Mouse (Mus musculus): ENCODE results near the gene Zmynd10. TPM values are rescaled to one million over a fixed set of nuclear protein-coding genes. Genes with fewer than 3 reads are reported as not detected.
"Not testable (repeated sequence)": the region's sequence is repeated elsewhere in the genome, so short reads cannot be mapped to it uniquely, and the experiment has no call there.

The Zmynd10 gene
- polyA plus RNA-seq, 2 experiments, result 0.19 to 0.28 TPM

GRCm38 (mm10) chr9:107571534-107572326 is 24.6 kb downstream of the Zmynd10 start:
- H3K36me3 ChIP-seq (replicated peaks; ENCODE audit: control insufficient read depth, insufficient read depth, low read depth), result peaks cover 12% of the 10 kb centered on the region
- peak overlapping the region; percentile 86 to 88 for H3K4me3 ChIP-seq (ENCODE audit: insufficient read depth in 1 of 2, low read depth in 2 of 2, low read length in 2 of 2)
- peaks cover 50 to 60% of the 10 kb centered on the region in 2 experiments for H3K4me1 ChIP-seq (replicated peaks; ENCODE audit: control insufficient read depth in 2 of 2, insufficient read depth in 2 of 2, low read length in 1 of 2)
- ATAC-seq (ENCODE audit: insufficient read depth), result peak; percentile 32; the same call in 1 of the 2 replicates
- peak overlapping the region; percentile 84 for H3K27ac ChIP-seq
- no peak for DNase-seq (ENCODE audit: low read depth in 3 of 3, low spot score in 3 of 3)
- 75% methylated on average over 22 of the region's 22 CpGs for WGBS (ENCODE audit: insufficient replicate concordance)
- H3K4me2 ChIP-seq (ENCODE audit: low read depth), result peak overlapping the region; percentile 85
- H3K9me3 ChIP-seq (ENCODE audit: control insufficient read depth, low read length), result no peaks in the 10 kb centered on the region
- H3K27me3 ChIP-seq (ENCODE audit: control insufficient read depth, insufficient read depth, low read length), result no peaks in the 10 kb centered on the region
- H3K9ac ChIP-seq (replicated peaks), result peak overlapping the region; percentile 87
- TF ChIP-seq CTCF (IDR thresholded peaks at IDR 0.05; ENCODE audit: low read depth) (no peak), EP300 (IDR thresholded peaks at IDR 0.05; ENCODE audit: low read depth) (no peak)

GRCm38 (mm10) chr9:107572327-107572662 is 25.2 kb downstream of the Zmynd10 start:
- H3K27me3 ChIP-seq (ENCODE audit: control insufficient read depth, insufficient read depth, low read length), result no peaks in the 10 kb centered on the region
- H3K4me2 ChIP-seq (ENCODE audit: low read depth), result peak overlapping the region; percentile 85
- DNase-seq (ENCODE audit: low read depth in 3 of 3, low spot score in 3 of 3) (no peak), ATAC-seq (ENCODE audit: insufficient read depth) (no peak)
- no peaks in the 10 kb centered on the region for H3K9me3 ChIP-seq (ENCODE audit: control insufficient read depth, low read length)
- H3K36me3 ChIP-seq (replicated peaks; ENCODE audit: control insufficient read depth, insufficient read depth, low read depth), result peaks cover 12% of the 10 kb centered on the region
- H3K4me3 ChIP-seq (ENCODE audit: insufficient read depth in 1 of 2, low read depth in 2 of 2, low read length in 2 of 2), result no peak overlapping the region; a peak in 1 of 4 replicates
- H3K9ac ChIP-seq (replicated peaks), result no peak overlapping the region; the same call in 1 of the 2 replicates
- H3K27ac ChIP-seq, result peak overlapping the region; percentile 84
- peaks cover 53 to 59% of the 10 kb centered on the region in 2 experiments for H3K4me1 ChIP-seq (replicated peaks; ENCODE audit: control insufficient read depth in 2 of 2, insufficient read depth in 2 of 2, low read length in 1 of 2)
- no peak for TF ChIP-seq EP300 (IDR thresholded peaks at IDR 0.05; ENCODE audit: low read depth)
- TF ChIP-seq CTCF (IDR thresholded peaks at IDR 0.05; ENCODE audit: low read depth), result no peak
- 83% methylated on average over 2 of the region's 2 CpGs for WGBS (ENCODE audit: insufficient replicate concordance)

GRCm38 (mm10) chr9:107573774-107574173 is 26.7 kb downstream of the Zmynd10 start:
- H3K36me3 ChIP-seq (replicated peaks; ENCODE audit: control insufficient read depth, insufficient read depth, low read depth), result peaks cover 12% of the 10 kb centered on the region
- ATAC-seq (ENCODE audit: insufficient read depth); H3K9me3 ChIP-seq (ENCODE audit: control insufficient read depth, low read length); DNase-seq (ENCODE audit: low read depth in 3 of 3, low spot score in 3 of 3); H3K4me2 ChIP-seq (ENCODE audit: low read depth); H3K4me3 ChIP-seq (ENCODE audit: insufficient read depth in 1 of 2, low read depth in 2 of 2, low read length in 2 of 2); H3K27ac ChIP-seq; H3K9ac ChIP-seq (replicated peaks); H3K27me3 ChIP-seq (ENCODE audit: control insufficient read depth, insufficient read depth, low read length): not testable (repeated sequence)
- TF ChIP-seq CTCF (IDR thresholded peaks at IDR 0.05; ENCODE audit: low read depth), result peak; percentile 48
- 70% methylated on average over 6 of the region's 6 CpGs for WGBS (ENCODE audit: insufficient replicate concordance)
- peaks cover 46 to 50% of the 10 kb centered on the region in 2 experiments for H3K4me1 ChIP-seq (replicated peaks; ENCODE audit: control insufficient read depth in 2 of 2, insufficient read depth in 2 of 2, low read length in 1 of 2)

- 79% methylated on average over 14 of the region's 14 CpGs for WGBS (ENCODE audit: insufficient replicate concordance)
- no peaks in the 10 kb centered on the region for H3K9me3 ChIP-seq (ENCODE audit: control insufficient read depth, low read length)
- H3K9ac ChIP-seq (replicated peaks), result no peak overlapping the region
- ATAC-seq (ENCODE audit: insufficient read depth) (no peak), DNase-seq (ENCODE audit: low read depth in 3 of 3, low spot score in 3 of 3) (no peak)
- peaks cover 39 to 48% of the 10 kb centered on the region in 2 experiments for H3K4me1 ChIP-seq (replicated peaks; ENCODE audit: control insufficient read depth in 2 of 2, insufficient read depth in 2 of 2, low read length in 1 of 2)
- H3K36me3 ChIP-seq (replicated peaks; ENCODE audit: control insufficient read depth, insufficient read depth, low read depth), result peaks cover 12% of the 10 kb centered on the region
- no peak overlapping the region for H3K4me3 ChIP-seq (ENCODE audit: insufficient read depth in 1 of 2, low read depth in 2 of 2, low read length in 2 of 2)
- H3K27ac ChIP-seq, result peak overlapping the region; percentile 53
- no peak for TF ChIP-seq EP300 (IDR thresholded peaks at IDR 0.05; ENCODE audit: low read depth)
- TF ChIP-seq CTCF (IDR thresholded peaks at IDR 0.05; ENCODE audit: low read depth), result no peak
- H3K27me3 ChIP-seq (ENCODE audit: control insufficient read depth, insufficient read depth, low read length), result no peaks in the 10 kb centered on the region
- no peak overlapping the region for H3K4me2 ChIP-seq (ENCODE audit: low read depth)
Observed at GRCm38 (mm10) chr9:107575579-107576356, 28.7 kb downstream of the Zmynd10 start.

All from liver, embryonic 14.5 days (tissue).